Mouse (Mus musculus) gastrocnemius, postnatal 4 days (tissue): Measurements from ENCODE around the gene Pik3r2. TPM values are rescaled to one million over a fixed set of nuclear protein-coding genes. Genes with fewer than 3 reads are reported as not detected.

Source experiments
- DNase-seq, 2 experiments: peaks; one replicate each; pipeline ENCODE4 v3.0.0; 2021 to 2022; ENCODE audit warnings: low spot score in 2 of 2, mixed read lengths in 2 of 2
- total RNA-seq, 2 experiments: library from RNA; stranded (reverse); gene quantifications; 2 replicates each; pipeline ENCODE4 v1.2.3; 2021

Gene Pik3r2
- total RNA-seq, 2 experiments from 2014 or later, result 65.2 to 73.0 TPM

DNA sequence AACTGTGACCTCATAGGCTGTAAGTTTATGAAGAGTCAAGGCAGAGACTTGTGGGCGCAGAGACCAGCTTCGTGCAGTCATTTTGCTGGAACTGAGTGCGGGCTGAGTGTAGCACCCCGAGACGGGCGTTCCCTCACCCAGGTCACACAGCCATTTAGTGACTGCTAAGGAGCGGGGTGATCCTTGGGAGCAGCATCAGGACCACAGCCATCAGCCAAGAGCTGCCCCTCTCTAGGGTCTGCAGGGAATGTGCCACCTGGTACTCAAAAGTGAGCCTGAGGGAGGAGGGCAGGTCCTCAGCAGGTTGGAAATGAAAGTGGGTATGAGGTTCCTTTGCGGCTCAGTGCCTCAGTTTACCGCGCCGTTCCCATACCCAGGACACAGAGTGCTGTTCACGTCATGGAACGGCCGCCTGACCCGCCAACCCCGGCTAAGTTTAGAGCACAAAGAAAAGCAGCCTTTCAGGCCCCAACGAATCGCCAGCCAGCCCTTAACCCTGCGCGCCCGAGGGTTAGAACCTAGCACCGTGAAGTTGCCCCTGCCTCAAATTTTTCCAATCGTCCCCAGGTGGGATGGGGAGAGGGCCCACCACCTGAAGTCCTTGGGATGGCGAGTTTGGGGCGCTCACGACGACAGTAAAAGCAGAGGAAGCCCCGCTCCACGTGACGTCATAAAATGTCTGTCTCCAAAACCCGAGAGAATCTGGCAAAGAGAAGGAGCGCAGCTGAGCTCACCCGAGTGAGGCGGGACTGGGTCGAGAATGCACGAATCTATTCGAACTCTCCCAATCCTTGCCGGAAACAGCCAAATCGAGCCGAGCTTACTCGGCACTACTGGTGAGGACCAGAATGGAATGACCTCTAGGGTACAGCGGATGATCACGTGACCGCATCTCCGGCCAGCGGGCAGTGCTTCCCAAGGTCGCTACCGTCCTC lies 32.6 kb downstream of the Pik3r2 start:
- DNase-seq, result peak in 1 of 2 experiments; percentile 65

DNA sequence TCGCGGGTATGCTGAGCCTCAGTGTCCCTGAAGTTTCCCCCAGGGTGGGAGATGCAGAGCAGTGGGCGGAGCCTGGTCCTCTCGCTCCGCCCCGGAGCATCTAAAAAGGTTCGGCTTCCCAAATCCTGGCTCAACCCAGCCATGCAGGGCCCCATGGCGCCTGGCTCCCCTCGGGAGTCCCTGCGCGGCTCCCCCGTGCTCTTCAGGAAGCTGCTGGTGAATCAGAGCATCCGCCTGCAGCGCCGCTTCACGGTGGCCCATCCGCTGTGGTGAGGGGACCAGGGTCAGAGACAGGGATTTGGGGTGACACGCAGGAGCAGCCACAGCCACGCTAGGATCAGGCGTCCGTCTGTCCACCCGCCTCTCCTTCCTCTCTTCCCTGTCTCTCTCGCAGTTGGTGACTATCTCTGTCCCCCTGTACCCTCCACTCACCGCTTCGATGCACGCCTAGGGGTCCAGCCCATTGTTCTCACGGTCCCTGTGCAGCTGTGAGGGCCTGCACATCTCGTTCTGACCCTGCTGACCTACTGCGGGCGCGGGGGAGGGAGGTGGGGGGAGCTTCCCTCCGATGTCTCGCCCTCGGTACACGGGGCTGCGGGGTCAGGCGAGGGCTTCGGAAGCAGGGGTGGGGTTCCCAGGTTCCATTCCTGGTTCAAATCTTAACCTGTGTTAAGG lies 33.4 kb downstream of the Pik3r2 start:
- DNase-seq, result no peak

DNA sequence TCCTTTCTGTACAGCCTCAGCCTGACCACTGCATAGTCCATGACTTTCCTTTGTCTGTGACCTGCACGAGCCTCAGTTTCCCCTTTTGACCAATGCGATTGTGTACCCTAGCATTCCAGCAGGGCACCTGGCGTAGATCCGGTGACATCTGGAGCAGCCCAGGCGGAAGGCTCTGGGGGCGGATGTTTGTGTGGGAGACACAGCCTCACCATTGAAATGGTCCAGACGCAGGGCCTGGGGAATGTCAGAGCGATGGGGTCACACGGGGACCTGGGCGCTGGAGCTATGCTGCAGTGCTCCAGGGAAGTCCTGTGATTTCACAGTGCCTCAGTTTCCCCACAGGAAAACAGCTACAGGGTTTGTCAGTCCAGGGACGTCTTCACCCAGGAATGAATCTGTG lies 34.3 kb downstream of the Pik3r2 start:
- DNase-seq, result no peak

DNA sequence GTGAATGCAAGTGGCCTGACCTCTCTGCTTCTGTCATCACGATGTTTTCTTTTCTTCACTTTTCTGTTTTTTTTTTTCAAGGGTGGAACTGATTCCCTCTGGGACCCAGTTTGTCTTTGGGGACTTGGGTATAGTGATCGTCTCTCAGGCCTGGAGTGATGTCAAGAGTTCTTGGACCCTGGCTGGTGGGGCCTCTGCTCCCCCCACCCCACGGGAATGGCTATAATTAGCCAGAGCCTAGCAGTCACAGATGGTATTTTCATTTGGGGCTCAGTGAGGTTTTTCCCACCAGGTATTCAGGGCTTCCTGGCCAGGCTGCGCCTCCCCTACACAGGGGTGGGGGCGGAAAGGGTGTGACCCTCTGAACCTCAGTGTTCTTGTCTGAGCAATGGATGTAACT lies 34.9 kb downstream of the Pik3r2 start:
- no peak for DNase-seq

DNA sequence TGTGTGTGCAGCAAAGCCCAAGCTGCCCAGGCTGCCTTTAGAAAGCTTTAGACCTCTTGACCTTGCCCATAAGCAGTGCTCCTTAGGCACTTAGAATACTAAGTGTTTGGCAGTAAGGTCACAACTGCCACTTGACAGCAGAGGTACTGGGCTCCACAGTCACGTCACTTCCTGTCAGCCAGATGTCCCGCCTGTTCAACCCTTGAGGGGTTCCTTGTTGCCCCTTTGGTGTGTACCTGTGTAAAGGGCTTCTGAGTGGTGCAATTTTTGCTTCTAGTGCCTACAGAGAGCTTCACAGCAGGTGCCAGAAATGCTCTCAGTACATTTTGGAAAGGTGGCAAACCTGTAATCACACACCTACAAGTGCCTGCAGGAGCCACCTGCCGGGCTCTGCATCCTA lies 38.3 kb downstream of the Pik3r2 start:
- DNase-seq, result no peak

DNA sequence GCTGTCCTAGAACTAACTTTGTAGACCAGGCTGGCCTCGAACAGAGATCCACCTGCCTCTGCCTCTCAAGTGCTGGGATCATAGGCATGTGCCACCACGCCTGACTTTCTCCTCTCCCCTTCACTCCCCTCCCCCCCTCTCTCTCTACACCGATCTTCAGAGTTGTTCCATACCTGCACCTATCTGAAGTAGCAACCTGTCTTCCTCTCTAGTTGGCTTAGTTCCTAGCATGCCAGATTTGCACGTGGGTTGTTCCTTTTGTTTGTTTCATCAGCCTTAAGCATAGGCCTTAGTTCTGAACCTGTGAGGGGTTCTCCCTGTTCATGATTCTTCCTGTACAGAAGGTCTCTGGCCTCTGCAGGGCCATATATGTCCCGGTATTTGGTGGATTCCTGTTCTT lies 38.8 kb downstream of the Pik3r2 start:
- no peak for DNase-seq

DNA sequence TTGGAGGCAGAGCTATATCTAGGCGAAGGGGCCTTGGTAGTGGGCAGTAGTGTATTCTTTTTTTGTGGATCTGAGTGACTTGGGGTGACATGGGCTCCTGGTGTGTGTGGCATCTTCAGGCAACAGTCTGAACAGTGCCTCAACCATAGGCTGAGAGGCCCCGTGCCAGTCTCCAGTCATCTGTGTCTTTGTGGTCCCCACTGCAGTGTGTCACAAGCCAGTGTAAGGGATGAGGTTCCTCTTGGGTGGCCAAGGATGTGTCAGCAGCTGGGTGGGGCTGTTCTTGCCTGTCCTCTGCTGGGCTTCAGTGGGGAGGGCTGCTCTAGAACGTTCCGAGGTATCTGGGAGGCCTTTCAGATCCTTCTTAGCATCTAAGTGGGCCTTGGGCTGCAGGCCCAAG lies 45.6 kb downstream of the Pik3r2 start:
- DNase-seq, result no peak

DNA sequence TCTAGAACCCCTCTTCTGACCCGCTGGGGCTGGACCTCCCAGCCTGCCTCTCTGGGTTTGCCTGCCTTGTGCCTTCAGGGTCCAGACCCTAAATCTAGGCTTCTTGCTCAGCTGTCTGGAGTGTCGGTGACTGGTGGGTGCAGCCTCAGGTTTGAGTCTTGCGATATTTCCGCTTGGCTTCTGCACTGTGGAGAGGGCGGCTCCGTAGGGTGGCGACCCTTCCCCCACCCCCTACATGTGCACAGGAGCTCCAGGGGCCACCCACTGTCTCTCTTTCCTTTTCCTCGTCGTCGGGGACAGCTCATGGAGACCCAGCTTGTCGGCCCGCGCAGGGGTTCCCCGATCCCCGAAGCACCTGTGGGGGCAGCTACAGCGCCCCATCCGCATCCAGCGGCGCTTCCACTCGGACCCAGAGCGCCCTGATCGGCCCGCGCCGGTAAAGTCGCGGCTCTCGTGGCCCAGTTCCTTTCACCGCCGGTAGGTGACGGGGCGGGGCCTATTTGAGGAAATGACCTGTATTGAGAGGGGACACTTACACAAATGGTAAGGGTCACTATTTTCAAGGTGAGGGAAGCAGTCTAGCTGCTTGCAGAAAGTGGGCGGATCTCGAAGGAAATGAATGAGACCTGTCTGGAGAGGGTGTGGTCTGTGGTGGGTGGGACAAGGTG lies 46.6 kb downstream of the Pik3r2 start:
- DNase-seq, result no peak

DNA sequence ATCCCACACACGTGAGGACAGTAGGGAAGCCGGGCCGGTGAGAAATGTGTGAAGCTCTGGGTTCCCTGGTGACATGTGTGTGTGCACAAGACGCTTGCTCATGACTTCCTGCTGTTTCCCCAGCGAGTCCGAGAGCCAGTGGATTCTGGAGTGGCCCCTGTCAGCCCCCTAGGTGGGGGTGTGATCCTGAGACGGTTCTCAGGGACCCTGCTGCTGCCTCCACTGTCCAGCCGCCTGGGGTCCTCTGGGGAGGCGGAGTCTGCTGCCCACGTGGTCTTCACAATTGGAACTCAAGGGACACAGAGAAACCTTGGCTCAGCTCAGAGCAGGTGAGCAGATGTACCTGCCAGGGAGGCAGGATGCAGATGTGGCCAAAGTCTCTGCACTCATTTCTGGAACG lies 49.8 kb downstream of the Pik3r2 start:
- DNase-seq, result no peak

DNA sequence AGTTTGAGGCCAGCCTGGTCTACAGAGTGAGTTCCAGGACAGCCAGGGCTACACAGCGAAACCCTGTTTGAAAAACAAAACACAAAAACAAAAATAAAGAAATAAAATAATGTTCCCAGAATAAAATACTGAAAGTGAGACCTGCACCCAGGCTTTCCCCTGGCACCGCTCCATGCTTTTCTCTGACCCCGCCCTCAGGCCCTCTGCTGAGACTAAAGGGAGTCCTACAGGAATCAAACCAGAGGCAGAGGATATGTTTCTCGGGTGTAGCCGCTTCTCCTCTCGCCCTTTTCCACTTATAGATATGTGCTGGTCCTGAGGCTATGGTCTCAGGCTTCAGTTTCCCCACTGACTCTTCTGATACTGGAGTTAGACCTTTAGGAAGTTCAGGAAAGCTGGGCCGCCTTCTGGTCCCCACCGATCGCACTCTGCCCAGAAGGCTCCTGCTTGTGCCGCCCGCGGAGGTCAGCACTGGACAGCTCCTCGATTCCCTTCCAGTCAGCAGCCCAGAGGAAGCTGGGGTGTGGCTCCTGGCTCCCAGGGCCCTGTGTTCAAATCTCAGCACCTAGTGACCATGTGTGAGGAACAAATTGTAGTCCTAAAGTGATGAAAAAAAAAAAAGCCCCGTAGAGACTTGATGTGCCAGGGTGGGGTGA lies 50.6 kb downstream of the Pik3r2 start:
- DNase-seq, result peak in 1 of 2 experiments; percentile 19

DNA sequence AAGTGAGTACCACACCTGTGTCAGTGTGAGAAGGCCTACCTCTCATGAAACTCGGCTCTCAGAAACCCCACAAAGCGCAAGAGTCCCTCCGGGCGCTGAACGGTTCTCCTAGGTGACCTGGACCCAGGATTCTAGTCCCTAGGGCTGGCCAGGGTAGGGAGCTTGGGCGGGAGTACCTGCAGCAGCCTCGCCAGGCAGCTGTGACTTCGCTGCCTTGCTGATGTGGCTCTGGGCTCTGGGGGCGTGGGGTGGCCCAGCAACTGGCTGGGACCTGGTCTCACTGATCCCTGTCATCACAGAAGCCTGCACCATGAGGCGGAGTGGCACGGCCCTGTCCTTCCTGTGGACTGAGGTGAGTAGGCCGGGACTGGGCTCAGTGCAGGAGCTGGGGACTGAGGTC lies 52.3 kb downstream of the Pik3r2 start:
- DNase-seq, result no peak

DNA sequence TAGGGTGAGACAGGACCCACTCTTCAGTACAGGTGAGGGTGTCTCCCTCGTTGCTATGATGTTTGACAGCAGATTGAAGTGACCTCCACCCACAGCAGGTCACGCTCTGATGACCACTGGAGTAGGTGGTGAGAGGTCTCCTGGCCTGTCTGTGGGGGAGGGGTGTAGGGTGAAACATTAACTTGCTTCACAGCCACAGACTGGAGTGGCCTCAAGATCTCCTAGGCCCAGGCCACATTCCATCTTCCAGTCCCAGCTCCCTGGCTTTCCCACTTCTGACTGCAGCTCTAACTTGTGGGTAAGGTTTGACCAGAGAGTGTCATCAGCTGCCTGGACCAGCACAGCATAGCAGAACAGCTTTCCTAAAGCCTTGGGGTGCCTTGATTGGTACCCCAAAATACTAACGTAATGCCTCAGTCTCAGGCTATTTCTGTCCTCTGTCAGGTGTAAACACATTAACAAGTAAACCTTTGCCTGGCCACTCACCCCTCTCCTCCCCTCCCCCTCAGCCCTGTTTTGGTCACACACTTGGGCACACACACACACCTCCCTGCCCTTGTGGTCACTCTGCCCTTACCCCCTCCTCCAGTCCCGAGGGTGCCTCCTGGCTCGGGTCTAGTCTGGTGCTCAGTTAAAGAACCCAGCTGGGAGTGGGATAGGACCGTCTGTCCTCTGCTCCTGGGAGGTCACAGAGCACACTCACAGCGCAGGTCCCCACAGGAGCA lies 52.9 kb downstream of the Pik3r2 start, which contains the start of gene Pde4c:
Gene Pde4c (plus strand): TSS at position 235 of the 725 bp plus-strand sequence.
- peak in 1 of 2 experiments; percentile 19 for DNase-seq

DNA sequence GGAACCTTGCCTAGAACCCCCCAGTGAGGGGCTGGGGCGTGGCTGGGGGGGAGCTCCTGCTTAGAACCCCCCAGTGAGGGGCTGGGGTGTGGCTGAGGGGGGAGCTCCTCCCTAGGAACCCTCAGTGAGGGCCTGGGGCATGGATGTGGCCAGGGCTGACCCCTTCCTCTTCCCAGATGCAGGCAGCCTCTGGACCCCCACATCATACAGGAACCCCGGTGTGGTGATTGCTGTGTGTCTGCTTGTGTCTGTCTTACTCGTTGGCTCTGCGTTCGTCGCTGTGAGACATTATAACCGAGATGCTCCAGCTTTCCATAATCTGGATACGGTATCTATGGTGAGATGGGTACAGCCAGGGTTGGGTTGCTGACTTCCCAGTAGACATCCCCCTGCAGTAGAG lies 54.9 kb downstream of the Pik3r2 start:
- no peak for DNase-seq

DNA sequence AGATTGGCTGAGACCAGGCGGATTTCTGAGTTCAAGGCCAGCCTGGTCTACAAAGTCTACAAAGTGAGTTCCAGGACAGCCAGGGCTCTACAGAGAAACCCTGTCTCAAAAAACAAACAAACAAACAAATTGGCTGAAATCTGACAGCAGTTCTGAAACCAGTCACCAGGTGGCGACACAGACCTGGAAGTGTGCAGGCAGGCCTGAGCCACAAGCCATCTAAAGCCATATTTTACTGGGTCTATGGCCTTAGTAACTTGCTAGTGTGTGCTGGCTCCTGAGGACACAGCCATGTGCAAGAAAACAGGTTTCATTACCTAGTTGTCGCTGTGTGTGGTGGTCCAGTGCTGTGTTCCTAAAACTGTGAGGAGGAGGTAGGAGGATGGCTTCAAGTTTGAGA lies 55.8 kb downstream of the Pik3r2 start:
- DNase-seq, result peak in 1 of 2 experiments; percentile 71

DNA sequence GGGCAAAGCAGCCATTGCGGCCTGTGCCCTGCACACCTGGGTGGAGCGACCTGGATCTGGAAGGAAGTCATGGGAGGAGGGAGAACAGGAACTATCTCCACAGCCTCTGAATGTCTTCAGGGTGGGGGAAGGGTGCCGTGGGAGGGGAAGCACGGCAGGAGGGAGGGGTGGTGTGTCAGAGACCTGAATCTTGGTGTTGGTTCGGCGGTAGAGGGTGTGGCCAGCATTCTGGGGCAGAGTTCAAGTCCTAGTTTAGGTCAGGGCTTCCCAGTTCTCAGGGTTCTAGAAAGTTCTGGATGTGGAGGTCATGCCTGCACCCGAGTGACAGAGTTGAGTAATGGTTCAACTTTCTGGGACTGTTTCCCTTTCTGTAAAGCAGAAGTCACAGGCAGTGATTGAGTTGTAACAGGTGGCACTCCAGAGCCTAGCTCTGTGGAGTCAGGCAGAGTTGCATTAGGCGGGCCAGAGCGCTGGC lies 56.7 kb downstream of the Pik3r2 start:
- DNase-seq, result peak in 1 of 2 experiments; percentile 9

DNA sequence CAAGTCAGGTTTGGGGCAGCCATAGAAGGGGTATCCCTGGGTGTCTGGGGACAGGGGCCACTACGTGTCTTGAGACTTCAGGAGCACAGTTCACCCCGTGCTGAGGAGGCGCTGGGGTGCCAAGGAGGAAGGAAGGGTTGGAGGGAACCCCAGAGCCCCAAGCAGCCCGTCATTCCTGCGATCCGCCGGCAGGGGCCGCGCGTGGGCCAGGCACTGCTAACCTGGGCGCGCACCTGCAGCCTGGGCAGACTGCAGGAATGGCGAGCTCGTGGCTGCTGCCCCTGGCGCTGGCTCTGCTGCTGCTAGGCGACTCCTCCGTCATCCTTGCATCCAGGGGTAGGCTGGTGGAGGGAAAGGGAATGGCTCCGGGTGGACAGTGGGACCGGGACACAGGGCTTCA lies 58.2 kb downstream of the Pik3r2 start, which contains the start of gene Gm3336:
Gene Gm3336 (plus strand): TSS at position 247 of the 400 bp plus-strand sequence.
- no peak for DNase-seq
